Mouse (Mus musculus) midbrain, embryonic 11.5 days (tissue): Measurements from ENCODE around the gene Olfr996. TPM values are rescaled to one million over a fixed set of nuclear protein-coding genes. Genes with fewer than 3 reads are reported as not detected.

ENCODE experiments used
- polyA plus RNA-seq: library from polyadenylated mRNA; unstranded; fragments of >200 nt; fragmentation: Nextera tagmentation; extraction: Ambion mirVana; gene quantifications from 2 replicates; pipeline ENCODE4 v1.2.1, GENCODE M21; 2014

The Olfr996 gene
- polyA plus RNA-seq, 1 experiment from 2014 or later = not detected

Other genes with a start within 250 kb of the Olfr996 start
- gene Olfr987, start 239.9 kb upstream of the Olfr996 start, polyA plus RNA-seq = not detected in 2 replicates
- gene Olfr988, start 216.0 kb upstream of the Olfr996 start, polyA plus RNA-seq = not detected in 2 replicates
- not detected in 2 replicates for gene Olfr992, start 169.7 kb upstream of the Olfr996 start, polyA plus RNA-seq
- gene Olfr993, start 164.3 kb upstream of the Olfr996 start, polyA plus RNA-seq = not detected in 2 replicates
- not detected in 2 replicates for gene Olfr994, start 142.8 kb upstream of the Olfr996 start, polyA plus RNA-seq
- gene Olfr995, start 135.6 kb upstream of the Olfr996 start, polyA plus RNA-seq = not detected in 2 replicates
- gene 4833423E24Rik, start 60.2 kb upstream of the Olfr996 start, polyA plus RNA-seq = not detected in 2 replicates
- not detected in 2 replicates for gene Olfr998, start 9.7 kb downstream of the Olfr996 start, polyA plus RNA-seq
- not detected in 2 replicates for gene Olfr1000, start 32.7 kb downstream of the Olfr996 start, polyA plus RNA-seq
- gene Olfr1002, start 71.5 kb downstream of the Olfr996 start, polyA plus RNA-seq = not detected in 2 replicates
- gene Olfr154, start 85.2 kb downstream of the Olfr996 start, polyA plus RNA-seq = not detected in 2 replicates
- not detected in 2 replicates for gene Olfr1006, start 99.6 kb downstream of the Olfr996 start, polyA plus RNA-seq
- gene Olfr1008, start 110.2 kb downstream of the Olfr996 start, polyA plus RNA-seq = not detected in 2 replicates
- gene Olfr1009, start 136.2 kb downstream of the Olfr996 start, polyA plus RNA-seq = not detected in 2 replicates
- gene Olfr1012, start 183.6 kb downstream of the Olfr996 start, polyA plus RNA-seq = not detected in 2 replicates
- gene Olfr1013, start 187.9 kb downstream of the Olfr996 start, polyA plus RNA-seq = not detected in 2 replicates
- gene Olfr1014, start 193.5 kb downstream of the Olfr996 start, polyA plus RNA-seq = not detected in 2 replicates
- not detected in 2 replicates for gene Olfr1015, start 202.8 kb downstream of the Olfr996 start, polyA plus RNA-seq
- not detected in 2 replicates for gene Olfr1016, start 223.3 kb downstream of the Olfr996 start, polyA plus RNA-seq
- gene Olfr1018, start 239.3 kb downstream of the Olfr996 start, polyA plus RNA-seq = not detected in 2 replicates